Mouse (Mus musculus) adrenal gland, postnatal 10 days (tissue): ENCODE data around the gene Krtcap3. TPM values are rescaled to one million over a fixed set of nuclear protein-coding genes. Genes with fewer than 3 reads are reported as not detected.

Experiments
- DNase-seq: peaks from one replicate; pipeline ENCODE4 v3.0.0; 2021; ENCODE audit warnings: mixed read lengths
- total RNA-seq, 2 experiments: library from RNA; stranded (reverse); gene quantifications; 2 replicates each; pipeline ENCODE4 v1.2.3; 2021

Krtcap3 gene
- total RNA-seq, 2 experiments from 2014 or later, result 3.0 to 4.9 TPM

DNA sequence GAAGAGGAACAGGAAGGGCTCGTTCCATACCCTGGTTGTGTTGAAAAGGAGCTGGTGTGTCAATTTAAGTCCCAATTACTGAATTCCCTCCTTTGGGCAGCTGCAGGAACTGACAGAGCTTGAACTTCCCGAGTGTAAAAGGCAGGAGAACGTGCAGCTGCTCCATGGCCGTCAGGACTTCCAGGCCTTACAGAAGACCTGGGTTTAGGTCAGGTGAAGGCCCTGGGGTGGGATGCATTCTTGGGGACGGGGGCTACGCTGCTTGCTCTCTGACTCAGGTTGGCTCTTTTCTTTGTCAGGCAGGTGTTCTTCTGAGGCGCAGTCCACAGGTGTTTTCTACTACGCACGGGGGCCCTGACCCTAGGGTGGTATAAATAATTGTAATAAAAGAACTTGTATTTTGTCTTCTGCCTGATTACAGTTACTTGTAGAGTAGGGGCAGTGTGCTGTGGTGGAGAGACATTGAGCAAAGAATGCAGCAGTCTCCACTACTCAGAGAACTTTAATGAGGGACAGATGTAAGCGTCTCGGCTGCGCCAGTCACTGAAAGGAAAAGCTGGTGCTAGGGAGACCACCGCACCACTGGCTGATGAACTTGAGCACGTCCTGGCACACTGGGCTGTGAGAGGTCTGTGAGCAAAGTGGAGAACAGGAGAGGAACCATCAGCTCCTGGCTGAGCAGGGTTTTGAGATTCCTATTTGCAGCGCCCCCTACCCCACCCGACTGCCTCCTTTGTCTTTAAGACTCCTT lies 1.5 kb downstream of the Krtcap3 start:
- no peak for DNase-seq

DNA sequence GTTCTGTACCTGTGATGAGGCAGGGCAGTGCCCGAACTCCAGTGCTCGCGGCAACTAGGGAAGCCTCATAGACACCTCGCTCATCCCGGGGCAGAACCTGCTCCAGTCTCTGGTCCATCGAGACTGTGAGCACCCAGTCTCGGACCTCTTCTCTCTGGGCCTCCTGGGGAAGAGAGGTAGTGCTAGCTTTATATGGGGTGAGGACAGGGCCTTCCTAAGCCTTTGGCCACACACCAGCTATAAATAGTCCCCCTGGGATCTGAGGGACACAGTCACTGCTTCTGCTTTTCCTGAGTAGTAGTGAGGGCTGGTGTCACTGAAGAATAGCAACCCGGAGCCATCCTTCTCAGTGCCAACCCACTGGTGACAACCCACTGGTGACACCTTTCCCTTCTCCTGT lies 2.3 kb downstream of the Krtcap3 start:
- no peak for DNase-seq

DNA sequence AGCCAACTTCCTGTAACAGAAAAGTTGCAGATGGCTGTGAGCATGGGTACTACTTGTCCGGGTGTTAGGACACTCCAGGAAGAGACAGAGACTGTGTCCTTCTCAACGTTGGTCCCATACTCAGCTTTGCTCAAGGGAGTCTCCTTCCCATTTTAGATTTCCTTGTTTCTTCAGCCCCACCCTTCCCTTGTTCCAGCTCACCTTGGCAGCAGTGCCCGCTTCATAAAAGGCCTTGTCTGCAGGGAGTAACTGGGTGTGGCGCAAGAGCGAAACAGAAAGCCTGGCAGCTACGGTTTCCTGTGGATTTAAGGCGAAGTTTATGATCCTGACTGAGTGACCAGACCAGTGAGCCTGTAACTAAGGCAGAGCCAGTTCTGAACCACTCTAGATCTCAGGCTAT lies 3.0 kb downstream of the Krtcap3 start:
- peak; percentile 68 for DNase-seq

DNA sequence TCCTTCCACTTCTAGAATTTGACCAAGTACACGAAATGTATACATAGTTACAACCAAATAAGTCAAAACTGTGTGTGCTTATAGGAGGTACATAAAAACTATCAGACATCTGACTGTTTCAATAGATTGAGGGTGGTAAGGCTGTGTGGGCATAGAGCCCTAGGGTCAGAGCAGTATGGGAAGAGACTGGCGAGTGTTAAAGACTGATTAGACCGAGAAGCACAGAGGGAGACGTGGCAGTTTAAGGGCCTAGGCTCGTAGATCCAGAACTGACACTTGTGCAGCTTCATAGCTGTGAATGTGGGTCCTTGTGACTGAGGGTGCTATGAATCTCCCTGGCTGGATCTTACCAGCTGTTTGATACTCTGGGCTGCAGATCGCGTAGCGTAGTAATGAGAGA lies 3.4 kb downstream of the Krtcap3 start:
- DNase-seq, result no peak

DNA sequence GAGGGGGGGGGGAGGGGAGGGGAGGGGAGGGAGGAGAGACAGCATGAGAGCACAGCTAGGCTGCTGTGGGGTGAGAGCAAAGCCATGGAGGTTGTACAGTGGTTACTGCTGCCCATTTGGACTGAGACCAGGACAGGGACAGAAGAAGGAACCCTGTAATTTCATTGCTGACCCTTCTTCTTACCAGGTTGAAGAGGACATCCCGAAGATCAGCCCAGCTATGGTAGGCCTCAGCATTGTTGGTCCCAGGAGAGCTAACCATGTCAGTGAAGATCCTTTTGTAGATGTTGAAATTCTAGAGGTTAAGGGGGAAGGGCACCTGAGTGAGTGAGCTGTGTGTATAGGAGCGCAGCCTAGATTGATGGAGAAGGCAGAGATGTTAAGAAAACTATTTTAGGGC lies 3.9 kb downstream of the Krtcap3 start:
- no peak for DNase-seq

DNA sequence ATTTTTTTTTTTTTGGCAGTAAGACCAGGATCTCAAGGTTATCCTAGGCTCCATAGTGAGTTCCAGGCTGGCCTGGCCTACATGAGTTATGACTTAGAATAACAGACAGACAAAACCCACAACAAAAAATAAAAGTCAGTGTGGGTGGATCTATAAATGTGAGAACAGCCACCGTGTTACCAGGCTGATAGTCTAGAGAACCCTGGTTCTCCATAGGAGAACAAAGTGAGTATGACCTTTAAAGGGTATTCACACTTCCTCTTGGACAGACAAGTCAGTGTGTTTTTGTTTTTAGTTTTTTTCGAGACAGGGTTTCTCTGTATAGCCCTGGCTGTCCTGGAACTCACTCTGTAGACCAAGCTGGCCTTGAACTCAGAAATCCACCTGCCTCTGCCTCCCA lies 4.5 kb downstream of the Krtcap3 start:
- DNase-seq, result no peak

DNA sequence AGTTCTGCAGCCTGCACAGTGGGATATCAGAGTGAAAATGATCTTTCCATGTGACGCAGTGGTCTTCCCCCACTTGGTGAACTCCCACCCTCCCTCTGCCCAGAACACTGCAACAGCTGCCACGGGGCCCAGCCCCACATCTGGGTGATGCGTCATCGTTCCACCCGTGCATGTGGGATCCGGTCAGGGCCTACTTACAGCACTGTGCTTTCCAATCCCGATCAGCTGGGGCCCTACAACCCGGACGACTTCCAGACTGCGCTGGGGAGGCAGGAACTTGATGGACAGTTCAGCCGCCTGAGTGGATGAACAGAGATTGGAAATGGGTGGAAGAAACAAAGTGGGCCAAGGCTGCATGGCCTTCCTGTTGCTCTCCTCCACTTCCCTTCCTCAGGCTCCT lies 6.1 kb downstream of the Krtcap3 start:
- no peak for DNase-seq

DNA sequence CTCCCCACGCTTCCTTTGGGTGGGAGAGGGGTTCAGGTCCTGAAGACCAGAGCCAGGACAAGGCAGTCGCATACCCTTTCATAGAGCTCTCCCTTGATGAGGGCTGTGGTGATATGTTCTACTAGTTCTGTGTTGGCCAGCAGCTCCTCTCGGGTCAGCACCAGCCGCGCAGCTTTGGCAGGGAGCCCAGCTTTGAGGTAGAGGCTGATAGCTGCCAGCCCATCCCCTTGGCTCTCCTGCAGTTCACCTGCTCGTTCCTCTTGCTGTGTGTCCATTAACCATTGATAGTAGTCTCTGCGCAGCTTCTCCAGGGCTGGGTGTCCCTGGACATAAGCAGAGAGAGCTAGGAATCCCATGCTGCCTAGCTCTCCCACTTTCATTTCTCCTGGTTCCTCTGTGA lies 14.6 kb downstream of the Krtcap3 start:
- DNase-seq, result no peak

DNA sequence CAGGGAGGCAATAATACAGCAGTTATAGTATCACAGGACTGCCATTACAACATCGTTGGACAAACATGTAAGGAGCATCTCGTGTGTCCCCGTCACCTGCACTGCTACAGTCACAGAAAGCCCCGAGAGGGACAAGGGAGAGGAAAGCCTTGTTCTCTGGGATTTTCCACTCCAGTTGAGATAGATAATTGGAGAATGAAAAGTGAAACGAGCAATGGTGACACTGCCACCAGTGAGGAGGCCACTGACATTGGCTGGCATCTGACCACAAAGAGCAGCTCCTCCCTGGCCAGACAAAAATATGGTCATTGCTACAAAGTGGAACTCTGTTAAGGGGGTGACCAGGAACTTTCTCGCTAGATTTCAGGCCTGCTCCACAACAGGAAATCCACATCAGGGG lies 16.2 kb downstream of the Krtcap3 start:
- no peak for DNase-seq

DNA sequence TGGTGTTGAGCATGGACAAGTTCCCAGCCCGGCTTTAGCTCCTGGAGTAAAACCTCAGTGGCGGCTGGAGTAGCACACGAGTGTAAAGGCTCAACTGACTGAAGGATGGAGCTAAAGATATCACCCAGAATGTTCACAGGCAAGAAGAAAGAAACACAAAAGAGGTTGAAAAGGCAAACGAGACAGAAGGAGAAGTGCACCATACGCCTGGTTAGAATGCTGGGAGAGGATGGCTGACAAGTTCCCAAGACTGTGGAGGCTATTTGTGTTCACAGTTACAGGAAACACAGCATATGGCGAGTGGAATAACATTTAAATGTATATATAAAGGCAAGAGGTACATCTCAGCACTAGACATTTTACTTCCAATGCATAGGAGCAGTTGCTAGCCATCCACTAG lies 21.5 kb downstream of the Krtcap3 start:
- DNase-seq, result no peak

DNA sequence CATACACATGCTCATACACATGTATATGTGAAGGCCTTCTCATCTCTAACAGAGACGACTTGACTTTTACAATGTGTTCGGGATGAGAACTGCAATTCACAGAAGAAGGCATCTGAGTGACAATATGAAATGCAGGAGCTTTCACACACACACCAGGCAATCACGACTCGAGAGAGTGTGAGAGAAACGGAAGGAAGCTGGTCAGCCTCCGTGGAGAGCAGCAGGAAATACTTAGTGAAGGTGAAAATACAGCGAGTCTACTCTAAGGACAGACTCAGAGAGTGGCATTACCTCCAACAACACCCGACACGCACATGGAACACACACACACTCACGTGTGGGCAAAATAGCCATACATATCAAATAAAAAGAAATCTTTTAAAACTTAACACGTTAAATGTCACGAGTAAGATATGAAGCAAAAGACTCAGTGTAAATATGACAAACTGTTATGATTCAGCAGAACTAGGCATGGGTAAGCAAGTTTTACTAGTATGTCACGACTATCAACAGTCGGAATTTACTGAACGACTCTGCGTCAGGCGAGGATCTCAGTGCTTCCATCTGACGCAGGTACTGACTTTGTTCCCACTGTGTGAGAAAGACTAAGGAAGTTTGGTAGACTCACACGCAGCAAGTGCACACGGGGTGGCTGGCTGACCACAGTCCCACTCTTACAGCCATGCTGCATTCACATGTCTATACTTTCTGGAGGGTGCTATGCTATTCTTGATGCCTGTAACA lies 27.9 kb downstream of the Krtcap3 start:
- no peak for DNase-seq

DNA sequence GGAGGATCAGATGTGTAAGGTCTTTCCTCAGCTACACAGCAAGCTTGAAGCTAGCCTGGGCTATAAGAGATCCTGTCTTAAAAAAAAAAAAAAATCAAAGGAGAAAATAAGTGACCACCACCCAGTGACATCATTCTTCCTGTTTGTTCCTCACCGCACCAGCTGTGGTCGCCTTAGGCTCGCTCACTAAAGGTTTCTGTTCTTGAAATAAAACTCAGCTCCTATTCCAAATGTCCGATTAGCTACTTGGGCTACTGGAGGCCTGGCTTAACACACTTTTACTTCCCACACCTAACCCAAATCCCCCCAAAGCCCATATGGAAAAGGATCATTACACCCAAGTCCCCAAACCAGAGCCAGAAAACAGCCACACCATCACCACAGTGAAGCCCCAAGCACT lies 36.7 kb downstream of the Krtcap3 start:
- no peak for DNase-seq

DNA sequence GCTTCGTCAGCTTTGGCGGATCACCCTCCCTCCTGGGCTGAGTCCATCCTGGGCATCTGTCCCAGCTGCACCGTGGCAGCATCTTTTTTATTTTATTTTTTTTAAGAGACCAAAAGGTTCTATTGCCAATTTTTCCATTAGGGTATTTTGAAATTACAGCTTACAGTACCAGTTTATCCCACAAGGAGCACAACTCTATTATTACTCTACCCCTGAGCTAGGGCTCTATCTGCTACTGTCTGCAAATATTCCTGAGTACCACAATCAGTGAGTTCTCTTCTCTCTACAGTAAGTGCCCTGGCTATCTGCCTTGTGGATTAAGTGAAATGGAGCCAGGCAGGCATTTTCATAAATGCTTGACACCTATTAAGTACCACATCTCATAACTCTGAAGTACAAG lies 37.2 kb downstream of the Krtcap3 start:
- DNase-seq, result no peak

DNA sequence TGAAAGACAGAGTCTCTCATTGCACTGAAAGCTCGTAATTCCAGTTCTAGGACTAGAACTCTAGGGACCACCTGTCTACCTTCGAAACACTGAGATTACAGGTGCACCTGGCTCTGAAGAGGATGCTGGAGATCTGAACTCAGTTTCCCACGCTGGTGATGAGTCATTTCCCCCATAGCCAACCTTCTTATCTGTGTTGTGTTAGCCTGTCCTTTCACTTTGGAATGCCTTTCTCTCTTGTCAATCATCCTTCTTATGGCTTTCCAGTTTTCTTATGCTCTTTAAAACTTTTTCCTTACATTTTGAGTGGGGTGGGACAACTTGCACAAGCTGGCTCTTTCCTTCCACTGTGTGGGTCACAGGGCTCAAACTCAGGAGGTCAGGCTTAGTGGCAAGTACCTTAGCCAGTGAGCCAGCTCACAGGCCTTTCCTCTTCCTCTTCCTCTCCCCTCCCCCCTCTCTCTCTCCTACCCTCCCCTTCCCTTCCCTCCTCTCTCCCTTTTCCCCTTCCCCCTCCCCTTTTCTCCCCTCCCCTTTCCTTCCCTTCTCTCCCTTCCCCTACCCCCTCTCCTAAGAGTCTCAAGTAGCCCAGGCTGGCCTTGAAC lies 38.2 kb downstream of the Krtcap3 start:
- no peak for DNase-seq

DNA sequence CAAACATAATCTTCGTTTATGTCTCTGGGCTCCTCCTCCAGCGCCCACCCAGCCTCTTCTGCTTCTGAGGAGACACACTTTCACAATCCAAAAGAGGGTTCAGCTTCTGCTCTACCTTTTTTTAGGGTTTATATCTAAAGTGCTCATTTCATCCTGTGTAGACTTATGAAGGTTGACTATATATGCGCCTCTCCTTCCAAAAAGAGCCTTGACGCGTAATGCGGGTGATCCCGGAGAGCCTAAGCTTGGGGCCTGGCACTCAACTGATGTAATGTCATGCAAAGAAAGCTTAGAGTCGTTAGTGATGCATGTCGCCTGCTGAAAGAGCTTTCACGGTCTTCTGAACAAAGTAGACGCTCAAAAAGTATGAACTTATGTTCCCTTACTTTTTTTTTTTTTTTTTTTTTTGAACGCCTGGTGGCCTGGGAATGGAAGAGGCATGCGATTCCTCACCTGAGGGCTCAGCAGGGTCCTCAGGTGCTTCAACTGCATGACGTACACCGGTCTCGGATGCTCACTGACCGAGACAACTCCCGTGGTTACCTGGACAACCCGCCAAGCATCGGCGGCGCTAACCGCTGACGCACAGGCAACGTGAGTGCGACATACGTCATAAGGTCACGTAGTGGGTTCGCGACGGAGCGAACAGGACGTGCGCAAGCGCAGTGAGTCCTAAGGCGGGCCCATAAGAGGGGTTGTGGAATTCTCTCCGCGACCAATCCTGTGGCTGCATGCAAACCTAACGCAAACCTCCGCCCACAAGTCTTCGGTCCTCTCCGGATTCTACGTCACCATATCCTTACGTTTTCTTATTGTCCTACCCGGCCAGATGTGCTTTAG lies 39.2 kb downstream of the Krtcap3 start, which contains the start of gene Ift172:
Gene Ift172 (minus strand): TSS at position 596 of the 840 bp plus-strand sequence.
- DNase-seq, result peak; percentile 97

DNA sequence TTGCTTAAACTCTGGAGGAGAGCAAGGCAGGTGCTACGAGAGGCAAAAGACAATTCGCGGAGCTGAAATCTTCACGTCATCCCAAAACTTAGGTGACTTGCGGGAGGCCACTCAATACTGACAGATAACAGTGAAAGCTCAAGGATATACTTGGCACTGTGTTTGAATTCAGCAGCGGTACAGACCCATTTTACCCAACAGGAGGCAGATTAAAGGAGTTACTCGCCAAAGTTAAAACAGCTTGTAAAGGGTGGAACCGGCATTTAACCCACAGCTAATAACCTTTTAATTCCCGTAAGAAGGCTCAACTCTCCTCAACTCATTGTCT lies 39.8 kb downstream of the Krtcap3 start:
- DNase-seq, result no peak

DNA sequence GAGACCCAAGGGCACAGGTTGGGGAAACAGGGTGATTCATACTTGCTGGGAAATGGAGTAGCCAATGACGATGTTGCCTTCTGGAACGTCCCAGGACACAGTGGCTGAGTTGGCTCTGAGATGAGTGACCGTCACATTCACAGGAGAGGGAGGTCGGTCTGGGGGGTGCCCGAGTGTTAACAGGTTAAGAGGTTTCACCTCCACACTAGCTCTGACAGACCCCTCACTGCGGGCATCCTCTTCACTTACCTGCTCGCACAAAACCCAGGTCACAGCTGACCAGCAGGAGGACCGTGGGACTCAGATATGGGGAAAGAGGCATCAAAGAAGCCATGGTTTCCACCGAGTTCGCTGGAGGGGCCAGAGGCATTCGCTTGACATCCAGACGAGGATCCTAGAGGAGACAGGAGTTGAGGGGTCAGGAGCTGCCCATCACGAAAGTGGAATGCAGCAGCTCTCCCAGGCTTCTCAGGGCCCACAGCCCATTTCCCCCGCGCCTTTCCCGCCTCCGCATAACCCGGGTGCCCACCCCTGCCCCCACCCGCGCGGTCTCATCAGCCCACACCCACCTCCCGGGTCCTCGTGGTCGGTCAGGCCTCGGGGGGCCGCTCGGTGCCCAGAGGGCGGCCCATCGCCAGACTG lies 43.6 kb downstream of the Krtcap3 start:
- peak; percentile 33 for DNase-seq

DNA sequence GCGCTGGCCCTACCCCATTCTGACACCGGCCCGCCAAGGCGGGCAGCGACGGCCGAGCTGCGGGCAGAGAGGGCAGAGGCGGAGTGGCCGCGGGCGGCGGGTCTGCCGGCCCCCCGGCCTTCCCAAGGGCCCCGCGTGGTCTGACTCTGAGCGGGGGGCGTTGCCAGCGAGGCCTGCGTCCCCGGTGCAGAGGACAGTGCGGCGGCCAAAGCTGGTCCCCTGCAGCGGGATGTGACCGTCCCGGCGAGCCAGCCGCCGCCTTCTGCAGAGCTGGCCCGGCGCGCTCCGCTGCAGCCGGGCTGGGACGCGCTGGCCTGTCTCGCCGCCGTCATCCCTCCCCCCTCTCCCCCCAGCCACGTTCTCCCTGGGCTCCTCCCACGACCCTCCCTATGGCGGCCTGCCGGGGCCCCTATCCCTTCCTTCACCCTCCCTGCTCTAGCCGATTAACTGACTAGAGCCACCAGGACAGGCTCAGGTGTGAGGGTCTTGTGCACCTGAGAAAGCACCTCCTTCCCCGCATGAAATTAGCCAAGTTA lies 44.2 kb downstream of the Krtcap3 start, which contains the start of gene Fndc4:
Gene Fndc4 (minus strand): TSS at position 475 of the 536 bp plus-strand sequence.
- peak; percentile 48 for DNase-seq

DNA sequence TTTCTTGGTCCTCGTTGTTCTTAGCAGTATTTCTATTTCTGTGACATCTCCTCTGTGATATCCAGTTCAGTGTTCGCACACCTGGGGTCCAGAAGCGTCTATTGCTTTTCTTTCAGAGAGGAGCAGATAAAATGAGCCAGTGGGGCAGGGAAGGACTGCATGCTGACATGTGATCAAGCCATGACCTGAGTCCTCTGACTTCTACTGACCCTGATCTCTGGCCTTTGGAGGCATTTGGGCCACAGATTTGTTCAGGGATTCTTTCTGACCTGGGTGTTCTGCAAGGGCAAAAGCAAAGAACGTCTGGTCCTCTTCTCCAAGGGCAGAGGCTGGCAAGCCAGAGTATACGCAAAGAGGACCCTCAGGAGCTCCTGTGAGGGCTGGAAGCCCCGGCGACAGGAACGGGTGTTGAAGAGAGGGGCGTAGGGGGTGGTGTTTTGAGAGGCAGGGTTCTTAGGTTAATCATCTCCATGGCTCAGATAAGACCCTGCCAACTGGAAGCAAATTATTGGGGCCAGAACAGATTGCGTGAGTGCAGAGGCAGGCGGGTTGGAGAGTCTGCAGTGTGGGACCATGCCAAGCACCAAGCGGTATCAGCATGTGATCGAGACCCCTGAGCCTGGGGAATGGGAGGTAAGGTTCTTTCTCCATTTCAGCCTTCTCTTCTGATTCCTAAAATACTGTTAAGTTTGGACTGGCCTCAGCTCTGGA lies 45.7 kb downstream of the Krtcap3 start, which contains the start of gene Gckr:
Gene Gckr (plus strand): TSS at position 397 of the 711 bp plus-strand sequence.
- no peak for DNase-seq

DNA sequence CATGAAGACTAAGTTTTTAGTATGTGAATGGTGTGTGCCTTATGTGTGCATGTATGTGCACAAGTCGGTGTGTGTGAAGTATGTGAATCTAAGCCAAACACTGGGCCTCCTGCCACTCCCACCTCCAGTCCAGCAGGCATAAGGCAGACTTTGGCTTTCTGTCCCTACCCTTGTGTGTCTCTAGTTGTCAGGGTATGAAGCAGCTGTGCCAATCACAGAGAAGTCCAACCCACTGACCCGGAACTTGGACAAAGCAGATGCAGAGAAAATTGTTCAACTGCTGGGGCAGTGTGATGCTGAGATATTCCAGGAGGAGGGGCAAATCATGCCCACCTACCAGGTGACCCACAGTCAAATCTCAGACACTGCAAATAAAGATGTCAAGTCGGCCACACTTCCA lies 46.5 kb downstream of the Krtcap3 start:
- DNase-seq, result no peak

DNA sequence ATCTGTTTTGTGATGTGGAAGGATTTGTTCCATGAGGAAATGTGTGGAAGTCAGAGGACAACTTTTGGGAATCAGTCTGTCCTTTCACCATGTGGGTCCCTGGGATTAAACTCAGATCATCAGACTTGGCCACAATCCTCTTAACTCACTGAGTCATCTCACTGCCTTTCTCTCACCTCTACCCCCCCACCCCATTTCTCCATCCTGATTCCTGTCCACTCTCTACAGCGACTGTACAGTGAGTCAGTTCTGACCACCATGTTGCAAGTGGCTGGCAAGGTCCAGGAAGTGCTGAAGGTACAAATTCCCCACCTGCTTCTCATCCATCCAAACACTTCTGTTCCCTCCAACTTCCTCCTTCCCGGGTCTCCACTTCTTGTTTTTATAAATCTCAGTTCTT lies 47.0 kb downstream of the Krtcap3 start:
- DNase-seq, result no peak
